Mouse (Mus musculus) brain, embryonic 18.5 days (tissue): ENCODE measurements at regions not wholly inside any gene's neighbourhood (a gene's known extent, or its start where the extent isn't known, plus 50 kb on each side); places are given as distances from the start of the nearest gene placed in this dataset.

Source experiments
- DNase-seq: peaks from one replicate; pipeline ENCODE4 v3.0.0-alpha.2; 2012; ENCODE audit warnings: low read depth, low spot score

DNA sequence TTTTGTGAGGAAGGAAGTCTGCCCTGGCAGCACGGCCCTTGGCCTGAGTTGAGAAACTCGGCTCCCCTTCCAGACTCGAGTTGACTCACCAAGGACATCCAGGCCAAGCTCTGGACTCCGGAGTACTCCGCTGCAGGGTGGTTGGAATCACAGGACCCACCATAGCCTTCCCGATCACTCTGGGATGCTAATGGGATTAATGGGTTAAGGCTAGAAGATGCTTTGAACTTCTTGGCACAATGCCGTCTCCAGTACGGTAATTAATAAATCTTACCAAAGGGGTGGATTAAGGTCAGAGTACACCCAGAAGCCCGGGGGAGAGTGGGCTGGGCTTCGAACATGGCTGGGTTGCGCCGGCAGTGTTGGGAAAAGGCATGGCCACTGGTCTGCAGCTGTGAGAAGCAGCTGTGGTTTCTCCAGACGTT, 200.8 kb upstream of the Dio3 start:
- no peak for DNase-seq

DNA sequence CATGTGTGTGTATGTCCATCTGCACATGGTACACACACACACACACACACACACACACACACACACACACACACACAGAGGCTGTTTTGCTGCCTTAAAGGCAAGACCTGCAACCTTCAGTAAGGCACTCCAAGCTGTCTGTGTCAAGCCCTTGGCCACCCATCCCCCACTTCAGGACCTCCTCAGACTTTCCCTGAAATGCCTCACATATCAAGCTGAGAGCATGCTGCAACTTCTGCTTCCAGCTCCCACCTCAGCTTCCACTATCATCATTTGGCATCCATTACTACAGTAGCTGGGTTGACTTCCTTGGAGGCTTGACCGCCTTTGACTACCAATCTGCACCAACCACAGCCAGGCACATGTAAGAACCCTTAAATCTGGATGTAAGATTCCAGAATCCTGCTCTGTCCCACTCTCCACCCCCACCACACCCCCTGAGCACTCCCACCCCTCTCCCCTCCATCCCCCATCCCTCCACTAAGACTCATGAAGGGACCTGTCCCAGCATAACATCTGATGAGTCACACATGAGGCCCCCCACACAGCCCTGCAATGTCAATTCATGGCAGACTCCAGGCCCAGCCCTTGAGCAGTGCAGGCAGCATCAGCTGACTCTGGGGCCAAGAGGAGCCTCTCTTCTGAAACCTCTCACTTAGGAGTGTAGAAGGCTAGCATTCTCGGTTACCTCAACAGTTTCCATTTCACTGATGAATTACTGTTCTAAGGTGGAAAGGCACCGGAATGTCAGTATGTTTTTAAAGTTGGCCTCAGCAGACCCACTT, 196.8 kb upstream of the Dio3 start:
- no peak for DNase-seq

- DNase-seq = no peak
These were observed 195.9 kb upstream of the Dio3 start for GRCm38 (mm10) chr12:110082921-110083320.

- no peak for DNase-seq
These were observed 195.4 kb upstream of the Dio3 start for GRCm38 (mm10) chr12:110083471-110083870.

DNA sequence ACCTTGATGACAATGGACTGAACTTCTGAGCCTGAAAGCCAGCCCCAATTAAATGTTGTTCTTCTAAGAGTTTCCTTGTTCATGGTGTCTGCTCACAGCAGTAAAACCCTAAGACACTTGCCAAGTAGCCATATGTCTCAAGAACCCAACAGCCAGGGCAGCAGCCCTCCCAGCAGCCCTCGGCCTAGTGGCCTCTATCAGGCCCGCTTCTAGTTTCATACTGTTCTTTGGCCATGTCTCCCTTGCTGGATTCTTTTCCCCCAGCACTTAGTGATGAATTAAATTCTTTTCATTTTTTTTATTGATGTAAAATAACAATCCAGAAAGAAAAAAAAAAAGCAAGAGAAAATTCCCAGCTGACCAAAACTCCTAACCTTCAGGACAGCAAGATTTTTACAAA, 191.9 kb upstream of the Dio3 start:
- no peak for DNase-seq

GRCm38 (mm10) chr12:110087812-110088211, 191.1 kb upstream of the Dio3 start:
- DNase-seq = no peak

DNA sequence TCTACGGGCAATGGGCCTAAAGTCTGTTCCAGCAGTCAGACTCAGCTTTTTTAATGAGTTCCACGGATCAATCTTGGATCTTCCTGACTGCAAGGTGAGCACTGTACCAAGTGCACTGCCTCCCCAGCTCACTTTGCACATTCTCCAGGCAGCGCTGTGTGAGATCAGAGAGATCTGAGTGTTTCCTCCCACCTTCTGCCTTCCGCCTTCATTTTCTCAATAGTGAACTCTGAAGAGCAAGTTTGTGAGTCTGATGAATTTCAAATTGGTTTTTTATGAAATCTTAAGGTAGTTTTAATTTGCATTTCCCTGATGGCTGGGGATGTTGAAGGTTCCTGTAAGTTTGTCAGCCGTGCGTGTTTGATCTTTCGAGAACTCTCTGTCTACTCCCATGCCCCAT, 176.7 kb upstream of the Dio3 start:
- DNase-seq = no peak

GRCm38 (mm10) chr12:110112051-110112722, 166.7 kb upstream of the Dio3 start:
- DNase-seq = no peak

DNA sequence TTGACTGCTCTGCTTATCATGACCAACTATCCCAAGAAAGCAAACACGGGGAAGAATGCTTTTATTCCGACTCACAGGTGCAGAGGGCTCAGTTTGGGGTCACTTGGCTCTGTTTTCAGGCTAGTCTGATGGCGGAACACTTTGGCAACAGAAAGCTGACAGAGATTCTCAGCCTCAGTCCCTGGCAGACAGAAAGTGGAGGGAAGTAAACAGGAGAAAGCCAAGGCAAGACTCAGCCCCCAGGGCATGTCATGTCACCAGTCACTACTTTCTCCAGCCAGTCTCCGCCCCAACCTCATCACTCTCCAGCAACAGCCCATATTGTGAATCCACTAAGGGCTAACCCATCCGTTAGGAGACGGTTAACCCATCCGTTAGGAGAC, 166.2 kb upstream of the Dio3 start:
- no peak for DNase-seq

DNA sequence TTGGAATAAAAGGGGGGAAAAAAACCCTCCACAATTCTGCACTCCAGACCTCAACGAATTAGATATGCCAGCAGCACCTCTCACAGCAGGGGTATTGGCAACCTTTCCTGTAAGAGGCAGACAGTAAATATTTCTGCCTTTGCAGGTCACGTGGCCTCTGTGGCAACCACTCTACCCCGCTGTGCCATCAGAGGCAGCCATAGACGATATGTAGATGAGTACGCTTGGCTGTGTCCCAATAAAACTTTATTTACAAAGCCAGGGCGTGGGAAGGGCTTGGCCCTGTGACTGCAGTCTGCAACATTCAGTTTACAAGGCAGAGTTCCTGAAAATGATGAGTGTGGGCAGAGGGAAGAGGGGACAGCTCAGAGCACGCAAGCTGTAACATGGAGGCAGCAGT, 158.7 kb upstream of the Dio3 start:
- DNase-seq = no peak

DNA sequence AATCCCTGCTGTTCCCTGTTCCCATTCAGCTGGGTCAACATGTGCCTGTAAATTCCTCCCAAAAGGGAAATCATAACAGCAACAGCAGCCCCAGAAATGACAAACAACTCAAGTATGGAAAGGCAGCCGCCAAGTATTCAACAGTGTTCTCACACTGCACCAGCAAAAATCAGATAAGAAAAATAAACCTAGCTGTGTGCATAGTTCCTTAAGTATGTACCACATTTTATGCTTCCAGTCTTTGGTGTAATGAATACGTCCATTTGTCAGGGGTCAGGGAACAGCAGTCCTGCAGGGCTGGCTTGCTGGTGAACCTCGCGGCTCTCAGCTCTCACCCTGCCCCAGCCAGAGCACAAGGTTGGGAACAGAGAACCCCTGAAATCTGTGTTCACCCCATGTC, 155.9 kb upstream of the Dio3 start:
- no peak for DNase-seq

- no peak for DNase-seq
These were observed 152.3 kb upstream of the Dio3 start for GRCm38 (mm10) chr12:110126525-110126924.

- no peak for DNase-seq
These were observed 133.5 kb upstream of the Dio3 start for GRCm38 (mm10) chr12:110145379-110145778.

- no peak for DNase-seq
These were observed 124.5 kb upstream of the Dio3 start for GRCm38 (mm10) chr12:110154225-110154962.

DNA sequence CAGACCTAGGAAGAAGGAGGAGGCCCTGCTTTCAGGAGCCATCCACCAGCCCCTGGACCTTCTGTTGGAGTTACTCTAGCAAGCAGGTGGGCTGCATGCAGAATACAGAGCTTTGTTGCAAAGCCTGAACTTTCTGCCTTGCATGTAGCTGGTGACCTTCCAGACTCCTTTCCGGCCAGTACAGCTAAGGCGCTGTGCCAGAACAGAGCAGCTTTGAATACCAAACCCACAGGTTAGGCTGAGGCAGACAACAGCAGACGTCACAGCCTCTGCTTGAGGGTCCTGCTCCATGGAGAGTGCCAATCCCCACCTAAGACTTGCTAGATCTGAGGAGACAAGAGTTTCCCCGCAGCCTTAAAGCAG, 123.9 kb upstream of the Dio3 start:
- DNase-seq = no peak

GRCm38 (mm10) chr12:110156441-110156840, 122.4 kb upstream of the Dio3 start:
- DNase-seq = no peak

DNA sequence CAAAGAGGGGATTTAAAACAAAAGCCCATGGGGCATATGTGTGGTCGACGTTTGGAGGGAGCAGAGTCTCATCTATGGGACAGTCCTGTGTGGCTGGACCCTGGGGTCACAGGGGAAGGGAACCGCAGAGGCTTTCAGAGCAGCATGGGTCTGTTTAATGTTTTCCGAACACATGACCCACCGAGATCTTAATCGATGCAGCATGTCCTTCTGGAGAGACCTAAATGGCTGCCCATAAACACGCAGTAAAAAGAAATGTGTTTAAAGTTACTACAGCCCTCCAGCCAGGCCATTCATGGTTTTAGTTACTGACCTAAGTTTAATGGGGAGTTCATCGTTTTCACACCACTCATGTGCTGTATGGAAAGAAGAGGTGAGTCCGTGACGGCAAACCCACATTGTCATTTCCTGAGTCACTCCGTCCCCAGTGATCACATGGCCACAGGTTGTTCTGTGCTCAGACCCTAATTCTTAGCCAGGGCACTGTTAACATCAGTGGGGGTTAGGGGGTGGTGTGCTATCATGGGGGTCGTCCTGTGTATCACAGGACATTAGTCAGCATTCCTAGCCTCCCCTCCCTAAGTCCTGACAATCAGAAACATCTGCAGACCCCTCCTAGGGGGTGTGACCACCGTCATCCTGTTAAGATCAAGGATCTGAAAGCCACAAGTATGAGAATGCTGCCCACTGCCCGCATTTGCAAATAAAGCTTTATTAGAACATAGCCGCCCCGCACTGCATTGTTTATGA, 120.7 kb upstream of the Dio3 start:
- no peak for DNase-seq

DNA sequence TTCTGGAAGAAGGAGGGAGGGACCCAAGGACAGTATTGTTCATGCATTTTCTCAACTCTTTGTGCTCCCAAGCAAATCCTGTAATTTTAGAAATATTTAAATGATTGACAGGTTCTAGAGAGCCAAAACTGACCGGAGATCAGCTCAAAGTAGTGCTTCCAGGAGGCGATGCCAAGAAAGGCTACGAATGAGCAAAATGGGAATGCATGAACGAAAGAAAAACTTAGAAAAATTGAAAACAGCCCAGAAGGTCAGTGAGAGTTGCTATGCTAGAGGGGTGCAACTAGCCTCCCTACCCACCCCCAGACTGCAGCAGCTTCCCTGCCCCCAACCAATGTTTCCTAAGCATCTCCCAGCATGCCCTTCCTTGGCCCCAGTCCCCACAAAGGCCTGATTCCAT, 117.6 kb upstream of the Dio3 start:
- DNase-seq = no peak

GRCm38 (mm10) chr12:110165462-110165861, 113.4 kb upstream of the Dio3 start:
- no peak for DNase-seq

GRCm38 (mm10) chr12:110168407-110168806, 110.5 kb upstream of the Dio3 start:
- DNase-seq = no peak

DNA sequence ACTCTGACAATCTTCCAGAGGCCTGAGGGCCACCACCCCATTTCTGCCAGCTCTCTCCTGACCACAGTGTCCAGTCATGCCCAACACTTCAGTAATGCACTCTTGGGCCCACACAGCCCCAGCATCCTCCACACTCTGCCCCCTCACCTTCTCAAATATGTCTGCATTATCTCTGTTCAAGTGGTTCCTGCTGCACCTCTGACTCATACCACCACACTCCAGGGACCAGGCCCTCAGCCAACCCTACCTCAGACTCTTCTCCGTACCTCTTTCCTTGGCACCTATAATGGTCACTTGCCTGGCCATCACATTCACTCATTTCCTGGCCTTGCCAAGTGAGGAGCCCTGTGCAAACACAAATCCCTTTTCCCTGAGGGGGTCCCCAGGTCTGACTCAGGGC, 109.6 kb upstream of the Dio3 start:
- no peak for DNase-seq

GRCm38 (mm10) chr12:110170496-110170895, 108.4 kb upstream of the Dio3 start:
- no peak for DNase-seq
